Mouse (Mus musculus) heart, postnatal 25 days (tissue): Measurements from ENCODE around the gene Card6. TPM values are rescaled to one million over a fixed set of nuclear protein-coding genes. Genes with fewer than 3 reads are reported as not detected.

ENCODE experiments used
- DNase-seq: peaks from one replicate; pipeline ENCODE4 v3.0.0; 2022; ENCODE audit warnings: low spot score
- intact Hi-C: fragments of 180-260 bp; cut with DNase I; formaldehyde crosslinking; loops from one replicate; pipeline ENCODE4 v1.15.1; 2025
- total RNA-seq, 2 experiments: library from RNA; stranded (reverse); gene quantifications; 2 replicates each; pipeline ENCODE4 v1.2.3; 2021

Card6 gene
- total RNA-seq, result 1 to 10 TPM; 6.8 to 7.0 TPM

DNA sequence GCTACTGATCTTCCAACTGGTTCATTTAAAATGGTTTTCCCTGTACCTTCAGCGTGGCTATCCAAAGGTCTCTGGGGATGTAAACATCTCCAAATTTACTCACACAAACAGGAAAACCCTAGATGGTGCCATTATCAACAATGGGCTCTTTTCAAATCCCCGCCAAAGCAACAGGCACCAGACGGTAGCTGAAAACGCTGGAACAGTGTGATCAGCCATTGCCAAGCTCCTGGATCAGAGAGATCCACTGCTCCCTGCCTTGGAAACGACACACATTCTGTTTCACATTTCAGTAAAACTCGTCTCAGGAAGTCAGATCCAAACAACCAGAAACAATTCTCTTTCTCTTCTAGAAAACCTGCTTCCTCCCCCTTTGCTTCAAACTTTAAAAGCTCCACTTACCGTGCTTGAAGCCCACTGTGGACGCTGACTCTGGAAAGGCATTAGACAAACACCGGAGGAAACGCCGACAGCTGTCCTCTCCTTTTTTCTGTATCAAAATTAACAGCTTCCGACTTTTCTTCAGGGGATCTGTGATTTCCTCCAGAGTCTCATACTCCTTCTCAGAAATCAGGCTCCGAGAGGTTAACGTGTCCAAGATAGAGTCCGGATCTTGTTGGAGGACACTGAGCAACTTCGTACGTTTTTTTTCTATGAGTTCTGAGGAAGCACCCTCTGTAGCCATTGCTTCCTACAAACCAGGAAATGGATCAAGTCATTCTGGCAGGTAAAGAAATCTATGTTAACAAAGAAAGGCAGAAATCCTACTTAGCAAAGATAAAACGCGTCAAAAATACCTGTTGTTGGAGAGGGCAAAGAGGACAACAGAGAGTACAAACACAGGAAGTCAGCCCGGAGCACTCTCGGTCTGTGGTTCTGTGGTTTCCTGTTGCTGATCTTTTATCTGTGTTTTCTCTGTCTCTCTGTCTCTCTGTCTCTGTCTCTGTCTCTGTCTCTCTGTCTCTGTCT, at the start of gene Card6:
Card6 (minus strand) TSS at position 854 of the 969 bp plus-strand sequence.
- no peak for DNase-seq
- intact Hi-C loops, result loop anchor here (5.0 kb wide), 1 partner anchor 34 kb away; the partner anchor contains the start of gene Prkaa1

DNA sequence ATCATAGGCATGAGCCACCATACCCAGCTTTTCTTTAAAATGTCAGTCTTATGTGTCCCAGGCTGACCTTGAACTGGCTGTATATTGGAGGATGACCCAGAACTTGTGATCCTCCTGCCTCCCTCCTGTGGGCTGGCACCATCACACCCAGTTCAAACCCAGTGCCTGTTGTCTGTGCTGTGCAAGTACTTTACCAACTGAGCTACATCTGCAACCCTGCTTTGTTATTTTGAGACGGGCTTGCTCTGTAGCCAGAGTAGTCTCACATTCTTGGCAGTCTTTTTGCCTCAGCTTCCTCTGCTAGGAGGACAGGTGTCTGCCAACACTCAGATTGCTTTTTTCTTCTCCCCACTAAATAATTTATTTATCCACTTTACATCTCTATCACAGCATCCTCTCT, 49.0 kb upstream of the Card6 start:
- intact Hi-C loops, result no loop called here
- DNase-seq, result no peak

DNA sequence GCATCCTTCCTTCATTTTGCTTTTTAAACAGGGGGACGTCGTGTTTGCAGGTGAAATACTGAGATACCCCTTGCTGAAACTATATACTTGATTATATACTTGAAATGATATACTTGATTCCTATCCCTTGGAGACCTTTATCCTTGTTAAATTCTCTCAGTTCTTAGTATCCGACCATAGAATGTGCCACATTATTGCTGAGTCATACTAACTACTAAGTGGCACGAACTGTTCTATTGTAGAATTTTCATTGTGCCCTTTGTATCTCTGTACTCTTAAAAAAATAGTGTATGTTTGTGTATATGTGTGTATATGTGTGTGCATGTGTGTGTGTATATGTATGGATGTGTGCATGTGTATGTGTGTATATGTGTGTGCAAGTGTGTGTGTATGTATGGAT, 48.0 kb upstream of the Card6 start:
- intact Hi-C loops, result no loop called here
- no peak for DNase-seq

DNA sequence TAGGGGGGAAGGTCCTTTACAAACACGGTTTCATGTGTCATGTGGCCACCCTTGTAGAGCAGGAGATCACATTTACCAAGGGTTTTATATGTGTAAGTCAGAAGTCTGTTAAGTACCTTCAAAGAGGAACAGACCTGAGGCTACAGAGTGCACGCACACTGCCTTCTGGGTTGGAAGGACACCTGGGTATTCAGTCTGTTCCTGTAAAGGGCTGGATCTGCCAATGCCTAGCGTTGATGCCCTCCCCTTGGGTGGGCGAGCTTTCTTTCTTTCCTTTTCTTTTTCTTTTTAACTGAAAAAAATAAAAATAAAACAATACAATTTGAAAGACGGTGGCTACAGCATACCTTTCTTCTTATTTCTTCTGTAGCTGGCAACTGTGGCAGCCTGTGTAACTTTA, 46.8 kb upstream of the Card6 start:
- intact Hi-C loops, result no loop called here
- no peak for DNase-seq

DNA sequence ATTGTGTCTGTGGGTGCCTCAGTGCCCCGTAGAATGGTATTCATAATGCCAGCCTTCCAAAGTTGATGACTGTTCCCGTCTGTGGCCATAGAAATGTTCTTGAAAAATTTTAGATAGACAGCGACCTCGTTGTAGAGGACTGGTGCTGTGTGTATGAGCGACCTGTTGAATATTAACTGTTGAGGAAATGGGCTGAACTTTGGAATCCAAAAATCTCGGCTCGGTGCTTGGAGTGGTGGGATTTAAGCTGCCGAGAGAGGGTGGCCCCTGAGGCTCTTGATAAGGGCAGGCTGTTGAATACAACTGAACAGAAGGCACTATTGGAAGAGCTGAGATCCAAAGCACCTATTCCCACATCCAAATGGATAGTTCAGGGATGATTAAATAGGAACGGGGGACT, 46.3 kb upstream of the Card6 start:
- DNase-seq, result no peak
- intact Hi-C loops, result no loop called here

DNA sequence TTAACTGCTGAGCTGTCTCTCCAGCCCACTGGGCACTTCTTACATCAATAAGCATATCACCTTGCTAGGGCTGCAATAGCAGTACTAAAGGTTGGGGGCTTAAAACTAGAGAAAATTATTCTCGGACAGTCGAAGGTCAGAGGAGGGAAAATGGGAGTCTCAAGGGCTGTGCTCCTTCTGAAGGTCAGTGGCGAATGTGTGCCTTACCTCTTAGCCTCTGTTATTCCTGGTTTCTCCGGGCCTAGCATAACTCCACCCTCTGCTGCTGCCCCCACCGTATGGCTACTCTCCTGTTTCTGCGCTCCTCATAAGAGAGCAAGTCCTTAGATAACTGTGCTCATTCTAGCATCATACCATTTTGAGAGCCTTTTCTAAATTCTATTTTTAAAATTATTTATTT, 43.8 kb upstream of the Card6 start:
- intact Hi-C loops, result no loop called here

DNA sequence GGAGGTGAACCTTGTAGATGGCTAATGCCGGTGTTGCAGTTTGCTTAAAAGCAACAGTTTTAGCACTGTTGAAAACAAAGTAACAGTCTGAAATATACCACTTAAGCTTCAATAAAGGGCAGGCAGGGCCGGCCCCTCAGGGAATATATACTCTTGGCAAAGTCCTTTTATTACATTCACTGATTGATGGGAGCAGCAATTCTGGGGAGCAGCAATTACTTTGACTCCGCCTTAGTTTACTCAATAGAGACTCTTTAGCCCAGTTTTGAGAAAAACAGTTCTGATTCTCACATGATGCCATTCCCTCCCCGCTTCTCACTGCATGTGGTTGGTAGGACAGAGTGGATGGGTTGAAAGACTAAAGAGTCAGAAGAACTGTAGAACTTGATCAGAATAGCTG, 40.8 kb upstream of the Card6 start:
- intact Hi-C loops, result loop anchor here (5.0 kb wide), 1 partner anchor 33 kb away; no protein-coding TSS in a partner anchor
- no peak for DNase-seq

More for the DNA sequence above, 43.8 kb upstream of the Card6 start:
- DNase-seq, result no peak

DNA sequence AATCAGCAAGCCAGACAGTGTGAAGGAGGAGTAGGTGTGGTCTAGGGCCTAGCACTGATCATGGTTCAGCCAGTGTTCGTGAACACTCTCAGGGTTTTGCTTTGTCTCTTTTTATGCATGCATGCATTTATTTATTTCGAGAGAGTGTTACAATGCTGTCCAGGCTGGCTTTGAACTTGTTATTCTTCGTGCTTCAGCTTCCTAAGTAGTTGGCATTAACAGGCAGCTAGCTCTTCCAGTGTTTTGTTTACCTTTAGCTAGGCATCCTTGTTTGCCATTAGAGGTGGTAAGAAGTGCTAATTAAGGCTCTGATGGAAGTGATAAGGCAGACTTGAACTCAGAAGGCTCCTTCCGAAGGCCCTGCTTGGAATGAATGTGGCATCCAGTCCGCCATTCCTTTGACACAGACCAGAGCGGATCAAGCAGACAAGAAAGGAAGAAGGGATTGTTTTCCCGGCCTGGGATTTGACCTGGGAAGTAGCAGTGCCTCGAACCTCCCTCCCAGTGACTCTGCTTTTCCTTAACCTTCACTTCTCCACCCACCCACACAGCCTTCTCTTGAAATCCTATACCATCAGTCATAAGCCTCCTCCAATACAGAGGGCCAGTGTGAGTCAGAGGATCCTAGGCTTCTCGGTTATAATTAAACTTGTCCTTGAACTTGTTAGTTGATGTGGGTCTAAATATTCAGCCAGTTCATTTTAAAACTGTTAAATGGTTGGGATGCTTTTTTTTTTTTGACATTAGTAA, 37.0 kb upstream of the Card6 start:
- intact Hi-C loops, result loop anchor here (5.0 kb wide), 1 partner anchor 37 kb away; no protein-coding TSS in a partner anchor
- DNase-seq, result no peak

DNA sequence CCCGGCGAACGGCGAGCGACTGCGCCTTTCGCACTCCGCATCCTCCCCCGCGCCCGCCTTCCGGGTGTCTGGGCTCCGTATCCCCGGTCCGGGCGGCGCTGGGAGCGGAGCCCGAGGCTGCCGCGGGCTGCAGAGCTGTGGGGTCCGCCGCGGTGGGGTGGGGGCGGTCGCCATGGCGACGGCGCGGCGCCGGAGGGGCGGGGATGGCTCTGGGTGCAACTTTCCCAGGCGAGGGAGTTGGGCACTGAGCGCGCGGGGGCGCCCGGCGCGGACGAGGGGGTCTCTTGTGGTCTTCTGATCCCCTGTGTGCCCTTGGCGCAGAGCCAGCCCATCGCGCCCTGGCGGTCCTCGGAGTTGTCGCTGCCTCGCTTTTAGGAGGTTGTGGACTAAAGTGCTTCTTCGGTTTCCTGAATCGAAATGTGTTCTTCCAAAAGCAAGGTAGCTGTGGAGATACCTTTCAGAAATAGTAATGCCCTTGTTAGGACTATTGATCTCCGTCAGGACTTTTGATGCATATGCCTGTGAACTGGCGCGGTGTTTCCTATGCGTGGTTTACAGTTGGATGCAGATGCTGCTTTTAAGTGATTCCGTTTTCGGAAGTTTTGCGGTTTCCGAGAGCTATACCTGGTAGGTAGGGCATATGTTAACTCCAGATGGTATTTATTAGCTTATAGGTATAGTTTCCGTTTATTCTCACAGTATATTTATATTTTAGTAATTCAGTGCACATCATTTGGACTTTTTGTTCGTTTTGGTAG, 35.9 kb upstream of the Card6 start:
- DNase-seq, result no peak
- intact Hi-C loops, result loop anchor here (5.0 kb wide), 1 partner anchor 37 kb away; the partner anchor contains the start of gene Card6

DNA sequence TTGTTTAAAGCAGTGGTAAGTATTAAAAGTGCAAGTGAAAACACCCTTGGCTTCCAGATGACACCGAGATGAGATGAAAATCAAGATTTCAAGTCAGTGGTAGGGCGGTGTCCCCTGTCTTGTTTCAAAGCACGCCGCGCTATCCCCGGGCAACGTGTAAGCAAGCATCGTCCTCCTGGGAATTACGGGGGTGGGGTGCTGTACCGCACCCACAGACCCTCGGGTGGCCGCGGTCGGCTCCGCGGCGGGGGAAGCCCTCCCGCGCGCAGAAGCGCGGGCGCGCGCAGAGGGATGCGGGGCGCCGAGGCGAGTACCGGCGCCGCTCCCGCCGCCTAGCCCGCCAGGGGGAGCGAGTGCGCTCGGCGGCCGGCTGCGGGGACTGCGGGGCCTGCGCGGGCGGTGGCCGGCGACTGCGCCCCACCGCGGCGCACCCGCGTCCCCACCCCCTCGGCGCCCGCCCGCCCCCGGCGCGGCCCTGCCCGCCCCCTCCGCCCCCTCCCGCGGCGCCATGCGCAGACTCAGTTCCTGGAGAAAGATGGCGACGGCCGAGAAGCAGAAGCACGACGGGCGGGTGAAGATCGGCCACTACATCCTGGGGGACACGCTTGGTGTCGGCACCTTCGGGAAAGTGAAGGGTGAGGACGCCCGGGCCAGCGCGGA, 35.2 kb upstream of the Card6 start, which contains the start of gene Prkaa1:
Prkaa1 (plus strand) TSS at position 501 of the 660 bp plus-strand sequence.
- peak; percentile 55 for DNase-seq
- intact Hi-C loops, result loop anchor here (2.0 to 5.0 kb wide), 2 partner anchors 27 to 36 kb away; partner anchors contain the start of genes Card6 and Rpl37

DNA sequence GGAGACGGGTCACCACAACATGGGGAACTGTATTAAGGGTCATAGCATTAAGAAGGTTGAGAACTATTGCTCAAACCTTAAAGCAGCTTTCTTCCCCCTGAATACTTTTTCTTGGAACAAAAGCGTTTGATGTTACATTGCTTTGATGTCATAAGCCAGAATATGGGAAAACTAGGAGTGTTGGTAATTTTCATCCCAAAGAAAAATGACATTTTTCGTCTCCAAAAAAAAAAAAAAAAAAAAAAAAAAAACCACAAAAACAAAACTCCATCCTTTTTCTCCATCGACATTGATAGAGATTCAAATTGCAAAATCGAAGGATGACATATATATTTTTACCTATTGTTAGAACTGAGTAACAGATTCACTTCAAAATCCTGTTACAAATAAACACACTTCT, 34.4 kb upstream of the Card6 start:
- intact Hi-C loops, result loop anchor here (2.0 to 5.0 kb wide), 2 partner anchors 26 to 35 kb away; partner anchors contain the start of genes Card6 and Rpl37
- no peak for DNase-seq

DNA sequence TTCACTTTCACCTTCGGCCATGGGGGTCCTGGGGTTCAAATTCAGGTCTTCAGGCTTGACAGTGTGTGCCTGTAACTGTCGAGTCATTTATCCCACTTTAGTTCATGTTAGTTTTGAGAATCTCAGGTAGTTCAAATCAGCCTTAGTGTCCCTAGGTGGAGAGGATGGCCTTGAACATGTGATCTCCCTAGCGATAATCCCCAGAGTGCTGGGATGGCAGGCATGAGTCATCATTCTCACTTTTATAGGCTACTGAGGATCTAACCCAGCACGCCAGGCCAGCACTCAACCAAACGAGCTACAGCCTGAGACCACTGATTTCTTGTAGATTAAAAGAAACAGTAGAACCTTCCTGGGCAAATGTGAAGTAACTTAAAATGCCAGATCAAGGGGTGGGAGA, 33.7 kb upstream of the Card6 start:
- DNase-seq, result no peak
- intact Hi-C loops, result loop anchor here (2.0 to 5.0 kb wide), 2 partner anchors 25 to 35 kb away; partner anchors contain the start of genes Card6 and Rpl37

DNA sequence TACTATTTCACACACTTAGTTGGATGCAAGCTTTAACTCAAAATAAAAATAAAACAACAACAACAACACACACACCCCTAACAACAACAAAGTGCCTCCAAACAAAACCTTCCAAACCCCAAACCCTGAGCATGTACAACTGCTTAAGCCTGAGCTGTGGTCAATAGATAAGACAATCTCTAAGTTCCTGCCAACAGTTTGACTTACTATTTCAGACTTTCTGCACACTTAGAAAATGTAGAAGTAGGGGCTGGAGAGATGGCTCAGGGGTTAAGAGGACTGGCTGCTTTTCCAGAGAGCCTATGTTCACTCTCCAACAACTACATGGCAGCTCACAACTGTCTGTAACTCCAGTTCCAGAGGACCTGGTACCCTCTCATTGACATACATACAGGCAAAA, 32.0 kb upstream of the Card6 start:
- intact Hi-C loops, result loop anchor here (5.0 kb wide), 1 partner anchor 33 kb away; the partner anchor contains the start of gene Card6
- DNase-seq, result no peak

DNA sequence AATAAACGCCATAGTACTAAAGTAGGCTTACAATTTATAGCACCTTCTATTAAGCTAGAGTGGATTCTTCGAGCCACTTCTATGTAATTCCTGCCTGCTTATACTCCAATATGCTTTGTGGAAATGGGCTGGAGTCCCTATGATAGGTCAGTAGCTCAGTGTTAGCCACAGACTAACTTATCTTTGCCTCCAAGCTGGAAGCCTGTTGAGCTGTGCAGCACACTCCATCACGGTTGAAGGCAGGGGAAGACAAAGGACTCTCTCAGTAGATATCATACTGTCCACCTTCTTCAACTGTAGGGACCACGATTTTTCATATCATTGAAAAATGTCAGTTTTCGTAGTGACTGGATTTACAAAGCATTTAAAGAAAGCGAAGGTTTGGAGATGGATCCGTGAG, 31.5 kb upstream of the Card6 start:
- DNase-seq, result no peak
- intact Hi-C loops, result loop anchor here (5.0 kb wide), 1 partner anchor 33 kb away; the partner anchor contains the start of gene Card6

DNA sequence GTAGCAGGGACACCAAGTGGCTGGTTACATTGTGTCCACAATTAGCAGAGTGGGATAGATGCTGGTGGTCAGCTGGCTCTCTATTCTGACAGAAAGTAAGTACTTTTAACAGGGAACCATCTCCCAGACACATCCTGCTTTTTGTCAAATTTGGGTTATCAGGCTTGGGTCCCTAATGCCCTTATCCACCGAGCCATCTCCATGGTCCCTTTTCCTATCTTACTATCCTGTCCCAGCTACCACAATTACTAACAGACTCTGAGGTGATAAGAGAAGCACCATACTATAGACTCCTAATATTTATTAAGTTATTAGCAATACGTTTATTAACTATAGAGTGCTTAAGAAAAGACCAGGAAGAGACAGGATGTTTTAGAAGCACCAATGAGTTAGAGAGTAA, 31.0 kb upstream of the Card6 start:
- intact Hi-C loops, result no loop called here
- no peak for DNase-seq

DNA sequence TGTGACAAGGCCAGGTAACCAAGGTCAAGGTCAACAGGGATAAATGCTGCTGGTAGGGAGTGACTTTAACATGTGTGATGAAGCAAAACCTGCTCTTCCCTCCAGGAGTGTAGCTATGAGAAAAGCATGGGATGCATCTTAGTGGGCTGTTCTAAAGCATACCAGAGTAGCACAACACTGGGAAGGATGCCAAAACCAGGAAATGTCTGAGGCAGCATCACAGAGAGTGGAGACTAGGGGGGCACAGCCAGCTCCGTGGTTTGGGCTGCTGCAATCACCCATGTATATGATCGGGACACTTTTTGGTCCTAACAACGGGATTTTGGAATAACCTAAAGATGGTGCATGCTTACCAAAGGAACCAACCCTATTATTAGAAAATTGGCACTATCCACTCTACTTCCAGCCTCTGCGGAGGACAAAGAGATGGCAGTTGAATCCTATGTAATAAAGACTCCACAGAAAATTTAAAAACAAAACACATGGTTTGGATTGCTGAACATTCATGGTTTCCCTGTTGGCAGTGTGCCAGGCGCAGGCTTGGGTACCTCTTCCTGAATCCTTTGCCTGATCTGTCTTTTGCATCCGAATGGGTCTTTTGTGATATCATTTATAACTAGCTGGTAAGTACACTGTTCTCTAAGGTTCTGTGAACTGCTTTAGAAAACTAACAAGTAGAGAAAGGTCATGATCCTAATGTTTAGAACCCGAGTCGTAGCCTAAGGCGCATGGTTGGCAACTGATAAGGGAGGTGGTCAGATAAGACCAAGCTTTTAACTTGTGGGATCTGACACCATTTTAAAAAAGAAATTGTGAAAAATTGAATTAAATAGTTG, 29.9 kb upstream of the Card6 start:
- DNase-seq, result no peak

DNA sequence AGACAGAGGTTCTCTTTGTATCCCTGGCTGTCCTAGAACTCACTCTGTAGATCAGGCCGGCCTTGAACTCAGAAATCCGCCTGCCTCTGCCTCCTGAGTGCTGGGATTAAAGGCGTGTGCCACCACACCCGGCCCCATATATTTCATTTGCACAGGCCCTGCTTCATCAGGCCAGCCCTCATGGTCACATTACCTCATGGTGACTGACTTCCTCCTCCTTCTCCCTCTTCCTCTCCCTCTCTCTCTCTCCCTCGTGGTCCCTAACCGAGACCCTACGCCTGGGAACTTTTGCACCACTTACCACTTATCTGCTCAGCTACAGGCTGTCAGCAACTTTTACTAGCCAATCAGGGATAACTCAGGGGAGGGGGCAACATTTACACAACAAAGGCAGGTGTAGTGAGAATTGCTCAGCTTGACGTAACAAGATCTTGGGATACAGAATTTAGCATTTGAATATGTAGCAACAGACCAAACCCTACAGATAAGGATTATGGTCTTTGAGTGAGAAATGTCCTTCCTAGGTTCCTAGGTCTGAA, 26.7 kb upstream of the Card6 start:
- DNase-seq, result no peak
- intact Hi-C loops, result no loop called here

More for the DNA sequence above, 29.9 kb upstream of the Card6 start:
- intact Hi-C loops, result no loop called here

DNA sequence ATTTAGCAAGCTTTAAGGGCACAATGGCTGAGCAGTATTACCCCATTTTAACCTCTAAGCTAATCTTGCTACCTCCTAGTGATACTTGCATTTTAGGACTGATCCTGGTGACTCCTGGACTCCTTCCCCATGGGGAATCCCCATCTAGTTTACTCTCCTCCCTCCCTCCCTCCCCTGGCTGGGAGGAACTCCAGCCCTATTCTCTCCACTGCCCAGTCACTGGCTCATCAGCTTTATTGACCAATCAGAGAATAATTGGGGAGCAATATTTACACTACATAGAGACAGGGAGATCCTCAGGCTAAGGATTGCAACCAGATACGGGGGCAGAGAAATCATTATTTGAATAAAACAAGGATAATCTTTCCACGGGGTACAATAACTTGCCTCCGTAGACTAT, 25.8 kb upstream of the Card6 start:
- no peak for DNase-seq
- intact Hi-C loops, result no loop called here
